Mouse (Mus musculus): ENCODE data around the gene Gm45785. TPM values are rescaled to one million over a fixed set of nuclear protein-coding genes. Genes with fewer than 3 reads are reported as not detected.
"Not testable (repeated sequence)": the region's sequence is repeated elsewhere in the genome, so short reads cannot be mapped to it uniquely, and the experiment has no call there.

Gm45785 gene
- polyA plus RNA-seq, 1 experiment from 2014 or later = not detected

GRCm38 (mm10) chr7:140894031-140894430, 37.9 kb upstream of the Gm45785 start:
- H3K4me2 ChIP-seq (ENCODE audit: low read depth, low read length) = no peak overlapping the region
- H3K9me3 ChIP-seq (replicated peaks; ENCODE audit: control insufficient read depth, low read length) = no peaks in the 10 kb centered on the region
- WGBS (ENCODE audit: insufficient replicate concordance) = 81% methylated on average over 7 of the region's 7 CpGs
- no peak for ATAC-seq (ENCODE audit: low read depth)
- H3K9ac ChIP-seq (ENCODE audit: low read depth, low read length) = no peak overlapping the region
- H3K4me3 ChIP-seq (ENCODE audit: low read depth, low read length) = no peak overlapping the region
- peaks cover 26% of the 10 kb centered on the region for H3K36me3 ChIP-seq (ENCODE audit: control insufficient read depth, insufficient read depth)
- H3K27me3 ChIP-seq (ENCODE audit: control insufficient read depth, insufficient read depth, low read depth, low read length) = no peaks in the 10 kb centered on the region
- H3K27ac ChIP-seq (ENCODE audit: low read length) = no peak overlapping the region
- no peaks in the 10 kb centered on the region for H3K4me1 ChIP-seq (ENCODE audit: control insufficient read depth, low read depth, low read length)

GRCm38 (mm10) chr7:140890636-140891035, 34.5 kb upstream of the Gm45785 start:
- ATAC-seq (ENCODE audit: low read depth); H3K4me2 ChIP-seq (ENCODE audit: low read depth, low read length); H3K4me3 ChIP-seq (ENCODE audit: low read depth, low read length); H3K4me1 ChIP-seq (ENCODE audit: control insufficient read depth, low read depth, low read length); H3K27ac ChIP-seq (ENCODE audit: low read length); H3K9me3 ChIP-seq (replicated peaks; ENCODE audit: control insufficient read depth, low read length); H3K27me3 ChIP-seq (ENCODE audit: control insufficient read depth, insufficient read depth, low read depth, low read length); H3K9ac ChIP-seq (ENCODE audit: low read depth, low read length): not testable (repeated sequence)
- 91% methylated on average over 16 of the region's 16 CpGs for WGBS (ENCODE audit: insufficient replicate concordance)
- H3K36me3 ChIP-seq (ENCODE audit: control insufficient read depth, insufficient read depth) = peaks cover 32% of the 10 kb centered on the region

- no peaks in the 10 kb centered on the region for H3K27me3 ChIP-seq (ENCODE audit: control insufficient read depth, insufficient read depth, low read depth, low read length)
Observed at GRCm38 (mm10) chr7:140882469-140882803, 26.3 kb upstream of the Gm45785 start.

GRCm38 (mm10) chr7:140881696-140882468, 25.8 kb upstream of the Gm45785 start, which contains the start of the genes Psmd13 and Sirt3:
Gene Psmd13, plus strand, starts transcription at chr7:140881968.
Gene Sirt3, minus strand, starts transcription at chr7:140882309.
- WGBS (ENCODE audit: insufficient replicate concordance) = under 1% methylated on average over 59 of the region's 59 CpGs

More at GRCm38 (mm10) chr7:140882469-140882803, 26.3 kb upstream of the Gm45785 start:
- no peak; the same call in 1 of the 2 replicates for ATAC-seq (ENCODE audit: low read depth)
- no peaks in the 10 kb centered on the region for H3K9me3 ChIP-seq (replicated peaks; ENCODE audit: control insufficient read depth, low read length)
- peaks cover 32% of the 10 kb centered on the region for H3K4me1 ChIP-seq (ENCODE audit: control insufficient read depth, low read depth, low read length)
- H3K9ac ChIP-seq (ENCODE audit: low read depth, low read length) = peak overlapping the region; percentile 84
- H3K27ac ChIP-seq (ENCODE audit: low read length) = peak overlapping the region; percentile 78
- peaks cover 15% of the 10 kb centered on the region for H3K36me3 ChIP-seq (ENCODE audit: control insufficient read depth, insufficient read depth)
- WGBS (ENCODE audit: insufficient replicate concordance) = under 1% methylated on average over 12 of the region's 12 CpGs
- peak overlapping the region; percentile 57 for H3K4me2 ChIP-seq (ENCODE audit: low read depth, low read length)
- H3K4me3 ChIP-seq (ENCODE audit: low read depth, low read length) = peak overlapping the region; percentile 94

GRCm38 (mm10) chr7:140880865-140881515, 24.9 kb upstream of the Gm45785 start:
- Histone ChIP-seq H3K4me2 (ENCODE audit: low read depth, low read length) (peak overlapping the region; percentile 87), H3K27me3 (ENCODE audit: control insufficient read depth, insufficient read depth, low read depth, low read length) (no peaks in the 10 kb centered on the region), H3K9ac (ENCODE audit: low read depth, low read length) (peak overlapping the region; percentile 84), H3K4me3 (ENCODE audit: low read depth, low read length) (peak overlapping the region; percentile 94), H3K27ac (ENCODE audit: low read length) (peak overlapping the region; percentile 83), H3K9me3 (replicated peaks; ENCODE audit: control insufficient read depth, low read length) (no peaks in the 10 kb centered on the region), H3K36me3 (ENCODE audit: control insufficient read depth, insufficient read depth) (peaks cover 10% of the 10 kb centered on the region), H3K4me1 (ENCODE audit: control insufficient read depth, low read depth, low read length) (peaks cover 32% of the 10 kb centered on the region)
- 3% methylated on average over 8 of the region's 8 CpGs for WGBS (ENCODE audit: insufficient replicate concordance)
- no peak for ATAC-seq (ENCODE audit: low read depth)

More at GRCm38 (mm10) chr7:140881696-140882468, 25.8 kb upstream of the Gm45785 start, which contains the start of the genes Psmd13 and Sirt3:
- H3K4me3 ChIP-seq (ENCODE audit: low read depth, low read length) = peak within 1 kb of the TSS; percentile 94
- H3K9me3 ChIP-seq (replicated peaks; ENCODE audit: control insufficient read depth, low read length) = no peaks in the 10 kb centered on the region
- peak; percentile 93 for ATAC-seq (ENCODE audit: low read depth)
- peak within 1 kb of the TSS; percentile 83 for H3K27ac ChIP-seq (ENCODE audit: low read length)
- peaks cover 32% of the 10 kb centered on the region for H3K4me1 ChIP-seq (ENCODE audit: control insufficient read depth, low read depth, low read length)
- H3K4me2 ChIP-seq (ENCODE audit: low read depth, low read length) = peak within 1 kb of the TSS; percentile 87
- H3K27me3 ChIP-seq (ENCODE audit: control insufficient read depth, insufficient read depth, low read depth, low read length) = no peaks in the 10 kb centered on the region
- peaks cover 12% of the 10 kb centered on the region; the same call in 1 of the 2 replicates for H3K36me3 ChIP-seq (ENCODE audit: control insufficient read depth, insufficient read depth)
- H3K9ac ChIP-seq (ENCODE audit: low read depth, low read length) = peak within 1 kb of the TSS; percentile 84

GRCm38 (mm10) chr7:140880419-140880818, 24.3 kb upstream of the Gm45785 start:
- H3K9ac ChIP-seq (ENCODE audit: low read depth, low read length) = peak overlapping the region; percentile 26; the same call in 1 of the 2 replicates

GRCm38 (mm10) chr7:140879355-140879754, 23.2 kb upstream of the Gm45785 start:
- H3K9me3 ChIP-seq (replicated peaks; ENCODE audit: control insufficient read depth, low read length) = no peaks in the 10 kb centered on the region
- H3K4me3 ChIP-seq (ENCODE audit: low read depth, low read length) = peak overlapping the region; percentile 21; the same call in 1 of the 2 replicates
- peak overlapping the region; percentile 53; the same call in 1 of the 2 replicates for H3K27ac ChIP-seq (ENCODE audit: low read length)
- no peak for ATAC-seq (ENCODE audit: low read depth)
- 18% methylated on average over 7 of the region's 7 CpGs for WGBS (ENCODE audit: insufficient replicate concordance)
- peak overlapping the region; percentile 28; the same call in 1 of the 2 replicates for H3K9ac ChIP-seq (ENCODE audit: low read depth, low read length)
- H3K4me2 ChIP-seq (ENCODE audit: low read depth, low read length) = peak overlapping the region; percentile 87
- H3K27me3 ChIP-seq (ENCODE audit: control insufficient read depth, insufficient read depth, low read depth, low read length) = no peaks in the 10 kb centered on the region
- H3K4me1 ChIP-seq (ENCODE audit: control insufficient read depth, low read depth, low read length) = peaks cover 32% of the 10 kb centered on the region
- H3K36me3 ChIP-seq (ENCODE audit: control insufficient read depth, insufficient read depth) = peaks cover 14% of the 10 kb centered on the region

More at GRCm38 (mm10) chr7:140880419-140880818, 24.3 kb upstream of the Gm45785 start:
- H3K4me2 ChIP-seq (ENCODE audit: low read depth, low read length) = peak overlapping the region; percentile 87
- H3K4me1 ChIP-seq (ENCODE audit: control insufficient read depth, low read depth, low read length) = peaks cover 32% of the 10 kb centered on the region
- H3K4me3 ChIP-seq (ENCODE audit: low read depth, low read length) = peak overlapping the region; percentile 94
- H3K27me3 ChIP-seq (ENCODE audit: control insufficient read depth, insufficient read depth, low read depth, low read length) = no peaks in the 10 kb centered on the region
- no peaks in the 10 kb centered on the region for H3K9me3 ChIP-seq (replicated peaks; ENCODE audit: control insufficient read depth, low read length)
- peak overlapping the region; percentile 83 for H3K27ac ChIP-seq (ENCODE audit: low read length)
- ATAC-seq (ENCODE audit: low read depth) = no peak
- peaks cover 12% of the 10 kb centered on the region for H3K36me3 ChIP-seq (ENCODE audit: control insufficient read depth, insufficient read depth)
- WGBS (ENCODE audit: insufficient replicate concordance) = 35% methylated on average over 3 of the region's 3 CpGs

- WGBS (ENCODE audit: insufficient replicate concordance) = 44% methylated on average over 6 of the region's 6 CpGs
- Histone ChIP-seq H3K4me3 (ENCODE audit: low read depth, low read length) (no peak overlapping the region), H3K9me3 (replicated peaks; ENCODE audit: control insufficient read depth, low read length) (no peaks in the 10 kb centered on the region), H3K36me3 (ENCODE audit: control insufficient read depth, insufficient read depth) (peaks cover 14% of the 10 kb centered on the region), H3K4me2 (ENCODE audit: low read depth, low read length) (no peak overlapping the region), H3K27me3 (ENCODE audit: control insufficient read depth, insufficient read depth, low read depth, low read length) (no peaks in the 10 kb centered on the region), H3K27ac (ENCODE audit: low read length) (no peak overlapping the region), H3K4me1 (ENCODE audit: control insufficient read depth, low read depth, low read length) (peaks cover 26% of the 10 kb centered on the region), H3K9ac (ENCODE audit: low read depth, low read length) (no peak overlapping the region)
- ATAC-seq (ENCODE audit: low read depth) = no peak
Observed at GRCm38 (mm10) chr7:140877364-140877763, 21.2 kb upstream of the Gm45785 start.
